Mouse (Mus musculus) bone marrow, adult 2 months (tissue): ENCODE data around the gene Olfr455. TPM values are rescaled to one million over a fixed set of nuclear protein-coding genes. Genes with fewer than 3 reads are reported as not detected.

Experiments
- H3K27ac ChIP-seq: fragments of 200-500 bp; 2 replicates; pipeline ENCODE4 v1.5.1; 2012; ENCODE audit warnings: low read depth, mild to moderate bottlenecking, control low read depth, inconsistent platforms, low read length; ENCODE audit not compliant: control insufficient read depth, poor library complexity, insufficient read depth
- H3K4me1 ChIP-seq: fragments of 200-500 bp; 2 replicates; pipeline ENCODE4 v1.6.1; 2011; ENCODE audit warnings: low read length; ENCODE audit not compliant: control insufficient read depth, insufficient read depth
- H3K4me3 ChIP-seq: fragments of 200-500 bp; replicated peaks from 2 replicates; pipeline ENCODE3; 2011; ENCODE audit warnings: mild to moderate bottlenecking, low read depth, low read length, control low read depth; ENCODE audit not compliant: control insufficient read depth
- CTCF ChIP-seq: fragments of 200-500 bp; IDR thresholded peaks from 2 replicates; pipeline ENCODE4 v1.5.1; 2011; ENCODE audit warnings: low read length, control low read depth; ENCODE audit not compliant: control insufficient read depth, insufficient read depth
- POLR2A ChIP-seq: fragments of 200-500 bp; IDR thresholded peaks from 2 replicates; pipeline ENCODE4 v1.6.1; 2011; ENCODE audit warnings: low read depth, mild to moderate bottlenecking, control low read depth, low read length, borderline replicate concordance; ENCODE audit not compliant: control insufficient read depth
- WGBS: fragments of 180-500 bp; shearing (Covaris S2); methylation state at CpG from one replicate; pipeline ENCODE4 v1.1.7; 2018; 5-methylcytosine and 5-hydroxymethylcytosine counted together
- polyA plus RNA-seq: library from polyadenylated mRNA; stranded (reverse); fragments of >200 nt; gene quantifications from 2 replicates; pipeline ENCODE4 v1.2.4, GENCODE M21; 2011; ENCODE audit warnings: low replicate concordance; ENCODE audit not compliant: missing spikeins, insufficient read depth, insufficient read length

Gene Olfr455
- polyA plus RNA-seq, result not detected in 2 replicates

GRCm38 (mm10) chr6:42547461-42547860, at the start of gene Olfr455:
Gene Olfr455 (minus strand): TSS chr6:42547587.
- 72% methylated on average over 4 of the region's 4 CpGs for WGBS
- no peak for TF ChIP-seq POLR2A
- TF ChIP-seq CTCF, result no peak
- Histone ChIP-seq H3K4me3 (no peak within 1 kb of the TSS), H3K27ac (no peak within 1 kb of the TSS), H3K4me1 (no peaks in the 10 kb centered on the region)

DNA sequence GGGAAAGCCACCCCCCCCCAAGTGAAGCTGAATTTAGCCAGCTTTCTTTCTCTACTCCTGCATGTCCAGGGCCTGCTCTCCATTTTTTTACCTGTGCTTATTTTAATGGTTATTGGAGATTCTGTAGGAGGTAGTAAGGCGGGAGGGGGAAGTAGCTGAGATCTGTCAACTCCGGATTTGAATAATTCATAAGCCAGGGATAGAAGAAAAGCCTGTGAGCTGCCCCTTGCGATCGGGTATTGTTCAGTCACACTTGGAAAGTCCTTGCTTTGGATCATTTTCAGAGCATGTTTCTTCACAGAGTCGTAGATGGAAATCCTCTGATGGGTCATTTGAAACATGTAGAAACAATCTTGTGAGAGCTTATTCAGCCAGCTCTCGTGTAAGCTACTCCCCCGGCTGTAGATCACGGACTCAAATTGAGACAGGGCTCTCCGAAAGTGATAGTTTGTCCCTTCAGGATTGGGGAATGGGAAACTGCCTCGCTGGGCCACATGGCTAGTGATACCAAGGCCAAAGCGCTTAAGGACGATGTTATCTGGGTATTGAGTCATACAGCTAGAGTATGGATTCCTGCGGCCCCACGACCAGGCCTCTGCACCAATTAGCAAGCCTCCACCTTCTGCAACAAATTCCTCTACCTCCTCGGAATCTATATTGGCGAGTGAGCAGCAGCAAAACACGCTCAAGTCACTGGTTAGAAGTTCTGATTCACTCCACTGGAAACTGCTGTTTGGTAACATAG, 45.9 kb upstream of the Olfr455 start:
- H3K4me3 ChIP-seq, result no peak overlapping the region
- H3K27ac ChIP-seq, result no peak overlapping the region
- TF ChIP-seq CTCF, result no peak
- TF ChIP-seq POLR2A, result no peak
- 76% methylated on average over 17 of the region's 17 CpGs for WGBS
- no peaks in the 10 kb centered on the region for H3K4me1 ChIP-seq

DNA sequence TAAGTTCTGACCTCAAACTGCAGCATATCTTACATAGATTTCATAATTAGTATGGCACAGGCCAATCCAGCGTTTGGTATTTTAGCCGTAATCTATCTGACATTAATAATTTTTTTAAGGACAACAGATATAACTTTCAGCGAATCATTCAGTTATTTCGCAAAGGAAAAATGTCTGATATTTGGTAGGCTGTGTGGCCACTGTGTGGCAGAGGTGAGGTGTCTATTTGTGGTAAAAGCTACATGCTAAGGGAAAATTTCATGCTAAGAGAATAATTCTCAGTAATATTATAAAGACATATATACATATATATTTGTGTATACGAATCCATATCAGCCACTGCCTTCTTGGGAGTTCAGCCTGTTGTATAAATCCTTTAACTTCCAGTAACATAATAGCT, 39.2 kb upstream of the Olfr455 start:
- no peak for TF ChIP-seq CTCF
- no peak for TF ChIP-seq POLR2A
- H3K4me1 ChIP-seq, result no peaks in the 10 kb centered on the region
- no peak overlapping the region for H3K27ac ChIP-seq
- no peak overlapping the region for H3K4me3 ChIP-seq
- 76% methylated on average over 5 of the region's 5 CpGs for WGBS

GRCm38 (mm10) chr6:42583488-42583872, 36.1 kb upstream of the Olfr455 start:
- WGBS, result 3% methylated on average over 7 of the region's 7 CpGs
- no peak overlapping the region for H3K4me3 ChIP-seq
- H3K4me1 ChIP-seq, result no peaks in the 10 kb centered on the region
- H3K27ac ChIP-seq, result no peak overlapping the region
- TF ChIP-seq CTCF, result peak; percentile 60
- no peak for TF ChIP-seq POLR2A

GRCm38 (mm10) chr6:42582741-42583487, 35.5 kb upstream of the Olfr455 start:
- Histone ChIP-seq H3K27ac (no peak overlapping the region), H3K4me3 (no peak overlapping the region), H3K4me1 (no peaks in the 10 kb centered on the region)
- 60% methylated on average over 9 of the region's 9 CpGs for WGBS
- no peak for TF ChIP-seq CTCF
- no peak for TF ChIP-seq POLR2A

DNA sequence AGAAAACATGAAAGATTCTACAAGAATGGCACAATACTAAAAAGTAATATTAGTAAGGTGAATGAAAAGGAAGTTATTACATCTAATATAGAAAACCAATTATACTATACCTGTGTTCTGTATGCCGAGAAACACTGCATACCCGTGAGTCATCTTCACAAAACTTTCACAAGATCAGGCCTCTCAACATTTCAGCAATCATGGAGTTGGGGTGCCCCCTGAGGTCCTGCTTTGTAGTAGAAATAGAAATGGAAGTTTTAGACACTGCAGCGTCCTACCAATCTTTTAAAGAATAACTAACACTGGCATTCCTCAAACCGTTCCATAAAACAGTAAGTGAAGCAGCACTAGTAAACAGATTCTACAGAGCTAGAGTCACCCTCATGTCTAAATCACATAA, 31.3 kb upstream of the Olfr455 start:
- no peak overlapping the region for H3K27ac ChIP-seq
- 59% methylated on average over 4 of the region's 4 CpGs for whole genome bisulfite sequencing
- TF ChIP-seq CTCF, result no peak
- no peak for TF ChIP-seq POLR2A
- no peak overlapping the region for H3K4me3 ChIP-seq
- H3K4me1 ChIP-seq, result no peaks in the 10 kb centered on the region

DNA sequence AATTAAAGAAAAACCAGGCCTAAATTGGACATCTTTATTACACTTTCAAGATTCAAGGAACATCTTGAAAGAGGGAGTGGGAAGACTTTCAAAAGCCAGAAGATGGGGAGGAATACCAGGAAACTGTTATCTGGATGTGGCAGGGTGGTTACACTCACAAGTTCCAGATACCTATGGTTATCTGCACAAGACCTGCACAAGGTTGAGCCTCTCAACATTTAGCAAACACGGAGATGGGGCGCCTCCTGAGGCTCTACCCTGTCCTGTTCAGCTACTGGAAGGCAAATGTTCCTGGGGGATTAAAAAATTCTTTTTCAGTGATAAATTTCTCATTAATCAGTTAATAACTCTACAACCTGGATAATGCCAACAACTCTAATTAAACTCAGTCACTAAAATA, 30.0 kb upstream of the Olfr455 start:
- Histone ChIP-seq H3K4me3 (no peak overlapping the region), H3K27ac (no peak overlapping the region), H3K4me1 (no peaks in the 10 kb centered on the region)
- no peak for TF ChIP-seq CTCF
- no peak for TF ChIP-seq POLR2A
- 76% methylated on average over 2 of the region's 2 CpGs for WGBS

DNA sequence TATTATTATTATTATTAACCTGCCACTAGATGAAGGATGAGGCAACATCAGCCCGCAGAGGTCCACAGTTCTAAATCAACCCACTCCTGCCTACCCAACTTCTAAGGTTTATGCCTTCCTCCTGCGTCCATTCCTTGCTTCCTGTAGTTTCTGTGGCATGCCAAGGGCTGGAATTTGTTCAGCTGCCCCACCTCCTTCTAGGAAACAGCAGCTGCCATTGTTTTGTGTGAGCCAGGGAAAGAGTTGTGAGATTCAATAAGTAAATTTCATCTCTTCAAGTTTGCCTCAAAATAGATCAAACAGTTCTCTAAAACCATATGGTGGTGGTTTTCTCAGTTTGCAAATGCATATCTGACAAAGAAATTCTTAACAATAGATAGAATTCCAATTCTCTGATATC, 20.8 kb upstream of the Olfr455 start:
- Histone ChIP-seq H3K27ac (no peak overlapping the region), H3K4me1 (no peaks in the 10 kb centered on the region), H3K4me3 (no peak overlapping the region)
- TF ChIP-seq POLR2A (no peak), CTCF (no peak)
- WGBS, result 57% methylated on average over 2 of the region's 2 CpGs

DNA sequence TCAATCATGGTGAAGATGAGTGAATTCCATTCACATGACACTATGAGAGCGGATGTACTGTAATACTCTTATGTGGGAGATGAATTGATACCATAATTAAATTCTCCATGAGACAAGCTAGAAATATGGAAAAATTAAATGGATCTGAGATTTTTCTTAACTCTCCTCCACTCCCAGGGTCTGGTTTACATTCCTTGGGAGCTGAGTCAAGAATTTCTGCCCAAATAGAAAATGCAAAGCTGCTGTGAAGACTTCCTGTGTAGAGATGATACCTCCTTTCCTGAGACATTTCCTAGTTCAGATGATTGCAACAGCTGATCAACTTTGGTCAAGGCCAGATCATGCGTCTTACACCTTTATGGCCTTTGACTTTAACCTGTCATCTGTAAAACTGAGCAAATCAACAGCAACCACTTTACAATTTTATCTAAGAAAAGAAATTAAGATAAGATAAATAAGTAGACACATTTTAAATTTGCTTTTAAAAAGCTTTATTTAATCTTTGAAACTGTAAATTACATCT, 18.8 kb upstream of the Olfr455 start:
- no peaks in the 10 kb centered on the region for H3K4me1 ChIP-seq
- H3K27ac ChIP-seq, result no peak overlapping the region
- no peak overlapping the region for H3K4me3 ChIP-seq
- TF ChIP-seq POLR2A (no peak), CTCF (no peak)
- WGBS, result 69% methylated on average over 2 of the region's 2 CpGs
